7 mouse cellular contexts compared by ENCODE assay signal in genomic region chr2:75588572-75588971, GRCm38 (mm10).
DNase-seq lines count a peak whose midpoint lies in the region; ATAC-seq and TF ChIP-seq lines count a peak whose summit lies in the region.

No protein-coding gene starts in this region.

- TF ChIP-seq CTCF in lung, embryonic 14.5 days (IDR thresholded peaks at IDR 0.05; ENCODE audit: low read depth) = peak; percentile 90

- peaks cover 20% of the 10 kb centered on the region for H3K4me1 ChIP-seq in midbrain, embryonic 10.5 days
- H3K4me1 ChIP-seq in midbrain, embryonic 16.5 days (ENCODE audit: control insufficient read depth, insufficient read depth, low read length) = peaks cover 6% of the 10 kb centered on the region
- H3K4me1 ChIP-seq in forebrain, embryonic 12.5 days = peaks cover 13% of the 10 kb centered on the region
- H3K4me1 ChIP-seq in lung, embryonic 14.5 days (ENCODE audit: insufficient read depth) = peaks cover 11% of the 10 kb centered on the region

- no peak overlapping the region for H3K9ac ChIP-seq in midbrain, embryonic 16.5 days (ENCODE audit: low read depth, low read length)
- no peak overlapping the region for H3K9ac ChIP-seq in forebrain, embryonic 12.5 days
- H3K9ac ChIP-seq in lung, embryonic 14.5 days = no peak overlapping the region

- no peak overlapping the region for H3K27ac ChIP-seq in midbrain, embryonic 10.5 days (replicated peaks)
- no peak overlapping the region for H3K27ac ChIP-seq in midbrain, embryonic 16.5 days (ENCODE audit: low read length)
- H3K27ac ChIP-seq in forebrain, embryonic 12.5 days = no peak overlapping the region
- no peak overlapping the region for H3K27ac ChIP-seq in lung, embryonic 14.5 days (ENCODE audit: low read depth)

- H3K27me3 ChIP-seq in midbrain, embryonic 10.5 days (ENCODE audit: low read depth, poor library complexity, severe bottlenecking) = peaks cover 46% of the 10 kb centered on the region
- H3K27me3 ChIP-seq in midbrain, embryonic 16.5 days (ENCODE audit: control insufficient read depth, insufficient read depth, low read depth, low read length) = no peaks in the 10 kb centered on the region
- H3K27me3 ChIP-seq in forebrain, embryonic 12.5 days = peaks cover 15% of the 10 kb centered on the region; the same call in 1 of the 2 replicates
- H3K27me3 ChIP-seq in lung, embryonic 14.5 days (ENCODE audit: insufficient read depth, low read length) = peaks cover 39% of the 10 kb centered on the region

- no peak overlapping the region for H3K4me2 ChIP-seq in midbrain, embryonic 16.5 days (ENCODE audit: low read length)
- no peak overlapping the region for H3K4me2 ChIP-seq in forebrain, embryonic 12.5 days
- no peak overlapping the region for H3K4me2 ChIP-seq in lung, embryonic 14.5 days

- no peak overlapping the region for H3K4me3 ChIP-seq in midbrain, embryonic 10.5 days
- no peak overlapping the region for H3K4me3 ChIP-seq in midbrain, embryonic 16.5 days (ENCODE audit: low read depth, low read length)
- no peak overlapping the region for H3K4me3 ChIP-seq in forebrain, embryonic 12.5 days (replicated peaks)
- no peak overlapping the region for H3K4me3 ChIP-seq in lung, embryonic 14.5 days (ENCODE audit: low read depth, low read length)

- H3K9me3 ChIP-seq in midbrain, embryonic 10.5 days (replicated peaks) = no peaks in the 10 kb centered on the region
- H3K9me3 ChIP-seq in midbrain, embryonic 16.5 days (replicated peaks; ENCODE audit: control insufficient read depth, low read length, poor library complexity, severe bottlenecking) = no peaks in the 10 kb centered on the region
- no peaks in the 10 kb centered on the region for H3K9me3 ChIP-seq in forebrain, embryonic 12.5 days
- no peaks in the 10 kb centered on the region for H3K9me3 ChIP-seq in lung, embryonic 14.5 days (ENCODE audit: low read depth, low read length)

- 3% methylated on average over 6 of the region's 6 CpGs for WGBS in midbrain, embryonic 10.5 days
- WGBS in midbrain, embryonic 16.5 days = 2% methylated on average over 6 of the region's 6 CpGs
- WGBS in forebrain, embryonic 12.5 days = 3% methylated on average over 6 of the region's 6 CpGs
- 1% methylated on average over 6 of the region's 6 CpGs for WGBS in lung, embryonic 14.5 days

- peak; percentile 44 for DNase-seq in midbrain, embryonic 10.5 days (ENCODE audit: low spot score)
- peak; percentile 91 for DNase-seq in adipocyte (ENCODE audit: low spot score)
- DNase-seq in kidney, postnatal 14 days = peak; percentile 88
- DNase-seq in lung, embryonic 14.5 days = peak; percentile 97
- peak; percentile 77 to 78 for DNase-seq in right cerebral cortex, adult 2 months (ENCODE audit: low spot score in 2 of 2)

- no peak for ATAC-seq in midbrain, embryonic 16.5 days
- peak; percentile 31 for ATAC-seq in forebrain, embryonic 12.5 days (ENCODE audit: low FRiP score)
- ATAC-seq in lung, embryonic 14.5 days (ENCODE audit: insufficient read depth) = no peak

- no peaks in the 10 kb centered on the region for H3K36me3 ChIP-seq in midbrain, embryonic 10.5 days
- no peaks in the 10 kb centered on the region for H3K36me3 ChIP-seq in midbrain, embryonic 16.5 days (ENCODE audit: control insufficient read depth, insufficient read depth, low read length)
- no peaks in the 10 kb centered on the region for H3K36me3 ChIP-seq in forebrain, embryonic 12.5 days (replicated peaks)
- H3K36me3 ChIP-seq in lung, embryonic 14.5 days (ENCODE audit: insufficient read depth) = no peaks in the 10 kb centered on the region

Comparison
In these comparisons a context has a peak if more than half of its experiments do, and no peak if none do; other contexts are left out.
1. DNase-seq: peak in every context shown above with its lines; median percentile 97 in lung, embryonic 14.5 days; 91 in adipocyte; 88 in kidney, postnatal 14 days; 78 in right cerebral cortex, adult 2 months; 44 in midbrain, embryonic 10.5 days.